Mouse (Mus musculus) induced T-regulatory cell, adult 2 months (primary cell): ENCODE measurements around the gene Olfr586.

ENCODE experiments used
- DNase-seq: peaks from one replicate; pipeline ENCODE4 v3.0.0-alpha.2; 2012; ENCODE audit warnings: low read depth

Gene Olfr586

DNA sequence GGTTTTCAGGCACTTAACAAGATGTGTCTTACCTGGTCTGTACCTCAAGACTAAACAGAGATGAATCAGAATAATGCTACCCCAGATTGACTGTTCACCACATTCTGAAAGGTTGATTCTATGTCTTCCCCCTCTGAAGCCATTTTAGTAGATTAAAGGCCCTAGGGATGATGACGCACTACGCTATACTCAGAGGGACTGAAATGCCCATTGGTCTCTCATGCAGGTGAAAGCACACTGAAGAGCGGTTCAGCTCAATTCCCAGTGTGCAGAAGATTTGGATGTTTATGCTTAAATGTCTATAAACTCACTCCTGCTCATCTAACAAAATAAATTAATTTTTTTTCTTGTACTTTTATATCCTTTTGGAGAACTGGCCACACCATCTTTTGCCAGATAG is at the start of gene Olfr586:
Gene Olfr586 (minus strand): TSS at position 101 of the 400 bp plus-strand sequence.
- DNase-seq = no peak

DNA sequence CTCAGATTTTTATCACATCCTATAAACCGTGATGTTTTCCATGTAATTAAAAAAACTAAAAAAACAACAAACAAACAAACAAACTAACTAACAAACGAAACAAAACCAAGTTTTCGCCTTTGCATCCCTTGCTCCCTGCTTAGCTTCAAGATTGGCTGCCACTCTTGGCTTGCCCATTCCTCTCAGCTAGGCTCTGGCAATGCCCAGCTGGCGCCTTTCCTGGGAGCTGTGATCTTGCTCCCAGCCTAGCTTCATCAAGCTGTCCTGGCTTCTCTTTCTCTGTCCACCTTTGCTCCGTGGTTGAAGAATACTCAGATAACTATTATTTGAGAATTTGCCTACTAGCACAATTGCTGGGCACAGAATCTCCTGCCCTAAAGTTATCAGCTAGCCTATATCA is 44.3 kb upstream of the Olfr586 start:
- DNase-seq = no peak

DNA sequence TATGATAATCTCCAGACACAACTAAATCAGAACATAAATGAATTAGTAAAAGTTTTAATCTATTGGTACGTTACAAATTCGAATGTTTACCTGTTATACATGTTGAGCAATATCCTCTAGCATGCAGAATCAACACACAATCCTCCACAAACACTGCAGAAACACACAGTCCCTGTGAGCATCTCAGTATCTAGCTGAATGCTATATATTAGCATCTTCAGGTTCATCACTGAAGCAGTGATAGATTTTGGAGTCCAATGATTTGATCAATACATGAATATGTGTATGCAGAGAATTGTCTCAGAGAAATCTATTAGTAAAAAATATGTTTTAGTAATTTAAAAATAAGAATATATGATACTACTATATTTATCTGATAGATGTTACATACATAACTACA is 30.8 kb upstream of the Olfr586 start, which contains the start of gene Olfr589:
Gene Olfr589 (minus strand): TSS at position 101 of the 400 bp plus-strand sequence.
- no peak for DNase-seq

DNA sequence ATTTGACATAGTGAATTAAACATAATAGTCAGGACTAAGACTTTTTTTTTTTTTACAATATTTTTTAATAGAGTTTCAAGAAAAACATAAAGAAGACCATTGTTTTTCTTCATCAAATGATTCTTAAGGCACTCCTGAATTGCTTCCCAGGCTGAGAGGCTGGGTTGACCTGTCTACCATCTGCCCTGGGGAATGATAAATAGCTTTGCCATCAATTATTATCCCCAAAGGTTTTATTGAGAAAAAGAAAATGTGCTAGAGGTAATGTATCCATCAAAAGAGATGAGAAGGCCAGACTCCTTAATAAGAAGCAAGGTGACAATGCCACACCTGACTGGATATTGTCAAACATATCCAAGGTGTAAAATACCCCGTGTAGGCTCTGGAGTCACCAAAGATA is 15.1 kb upstream of the Olfr586 start, which contains the start of gene Olfr588-ps1:
Gene Olfr588-ps1 (plus strand): TSS at position 301 of the 400 bp plus-strand sequence.
- DNase-seq = no peak

DNA sequence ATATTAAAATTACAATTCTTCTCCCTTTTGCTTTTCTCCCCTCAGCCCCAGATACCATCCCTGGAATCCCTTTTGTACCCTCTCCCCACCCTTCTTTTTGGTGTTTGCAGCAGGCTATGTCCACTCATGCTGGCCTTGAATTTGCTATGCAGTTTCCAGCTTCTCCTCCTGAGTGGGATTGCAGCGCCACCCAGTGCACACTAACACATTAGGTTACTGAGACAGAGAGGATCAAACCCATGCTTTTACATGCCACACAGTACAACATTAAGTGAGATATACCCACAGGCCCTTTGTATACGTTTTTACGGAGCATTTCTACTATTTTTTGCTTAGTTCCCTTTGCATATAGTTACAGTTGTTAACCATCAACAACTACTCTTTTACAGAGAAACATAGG is 6.0 kb downstream of the Olfr586 start:
- no peak for DNase-seq

DNA sequence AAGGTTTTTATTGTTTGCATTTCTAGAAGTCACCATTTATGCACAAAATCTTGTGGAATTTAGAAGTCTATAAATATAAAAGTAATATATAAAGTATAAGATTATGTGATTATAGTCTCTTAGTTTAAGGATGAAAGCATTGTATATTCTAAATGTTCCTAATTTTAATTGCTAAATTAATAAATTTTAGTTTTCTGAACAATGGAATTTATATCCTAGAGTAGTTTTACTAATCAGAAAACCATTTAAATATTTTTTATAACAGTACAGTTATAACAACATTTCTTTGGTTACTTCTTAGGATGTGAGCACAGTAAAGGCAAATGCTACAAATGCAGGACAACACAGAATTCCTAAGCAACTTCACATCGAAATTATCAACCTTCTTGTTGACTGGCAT is 28.0 kb downstream of the Olfr586 start, which contains the start of gene Olfr585:
Gene Olfr585 (plus strand): TSS at position 301 of the 400 bp plus-strand sequence.
- no peak for DNase-seq

DNA sequence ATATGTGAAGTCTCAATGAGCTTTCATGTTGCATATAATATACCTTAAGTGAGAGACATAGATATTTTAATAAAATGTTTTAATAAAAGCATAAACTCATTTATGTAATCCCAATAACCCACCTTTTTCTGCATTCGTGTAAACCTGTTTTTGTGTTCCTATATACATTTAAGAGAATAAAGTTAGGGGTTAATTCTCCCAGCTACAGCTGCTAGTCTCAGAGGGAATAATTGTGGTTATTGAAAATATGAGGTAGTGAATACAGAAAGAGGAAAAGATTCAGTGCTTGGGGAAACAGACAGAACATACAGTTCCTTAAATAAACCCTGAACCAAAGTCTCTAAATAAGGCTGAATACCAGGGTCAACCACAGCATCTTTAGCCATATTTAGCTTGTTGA is 43.9 kb downstream of the Olfr586 start, which contains the start of gene Olfr584:
Gene Olfr584 (plus strand): TSS at position 301 of the 400 bp plus-strand sequence.
- no peak for DNase-seq
